Mouse (Mus musculus) thymus, postnatal 0 days (tissue): ENCODE data around the gene Trmt10a. TPM values are rescaled to one million over a fixed set of nuclear protein-coding genes. Genes with fewer than 3 reads are reported as not detected.
"Not testable (repeated sequence)": the region's sequence is repeated elsewhere in the genome, so short reads cannot be mapped to it uniquely, and the experiment has no call there.

Source experiments
- DNase-seq: peaks from one replicate; pipeline ENCODE4 v3.0.0-alpha.2; 2015; ENCODE audit warnings: low spot score
- polyA plus RNA-seq: library from polyadenylated mRNA; unstranded; fragments of >200 nt; fragmentation: Nextera tagmentation; extraction: Ambion mirVana; gene quantifications from 2 replicates; pipeline ENCODE4 v1.2.1, GENCODE M21; 2015

The Trmt10a gene
- polyA plus RNA-seq, 1 experiment from 2014 or later, result 9.5 TPM

DNA sequence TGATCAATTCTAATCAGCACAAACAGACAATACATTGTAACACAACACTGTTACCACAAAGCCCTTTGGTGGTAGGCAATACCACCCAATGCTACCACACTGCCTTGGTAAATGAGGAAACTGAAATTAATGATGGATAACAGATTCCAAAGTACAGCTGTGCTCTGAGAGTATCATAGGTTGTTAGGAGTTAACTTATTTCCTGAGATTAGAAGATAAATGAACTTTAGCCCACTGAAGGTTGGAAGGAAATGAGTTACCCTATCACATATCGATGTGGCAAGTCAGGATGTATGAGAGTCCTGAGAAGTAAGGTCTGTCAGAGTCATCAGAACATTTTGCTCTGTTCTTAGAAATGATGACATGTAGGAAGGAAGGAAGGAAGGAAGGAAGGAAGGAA, 8.7 kb upstream of the Trmt10a start:
- no peak for DNase-seq

DNA sequence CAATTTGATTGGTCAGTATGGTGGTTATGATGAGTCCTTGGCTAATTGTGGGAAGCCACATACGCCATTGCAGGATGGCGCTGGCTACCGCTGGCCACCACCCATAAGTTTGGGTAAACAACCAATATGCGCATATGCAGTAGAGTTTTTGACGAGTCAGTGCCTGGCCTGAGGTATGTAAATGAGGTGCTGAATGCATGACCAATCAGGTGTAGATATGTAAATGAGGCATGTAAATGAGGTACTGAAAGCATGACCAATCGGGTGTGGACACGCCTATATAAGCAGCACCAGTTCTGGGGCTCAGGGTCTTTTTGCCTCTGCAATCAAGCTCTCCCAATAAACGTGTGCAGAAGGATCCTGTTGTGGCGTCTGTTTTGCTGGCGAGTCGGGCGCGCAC, 5.1 kb upstream of the Trmt10a start:
- not testable (repeated sequence) for DNase-seq

DNA sequence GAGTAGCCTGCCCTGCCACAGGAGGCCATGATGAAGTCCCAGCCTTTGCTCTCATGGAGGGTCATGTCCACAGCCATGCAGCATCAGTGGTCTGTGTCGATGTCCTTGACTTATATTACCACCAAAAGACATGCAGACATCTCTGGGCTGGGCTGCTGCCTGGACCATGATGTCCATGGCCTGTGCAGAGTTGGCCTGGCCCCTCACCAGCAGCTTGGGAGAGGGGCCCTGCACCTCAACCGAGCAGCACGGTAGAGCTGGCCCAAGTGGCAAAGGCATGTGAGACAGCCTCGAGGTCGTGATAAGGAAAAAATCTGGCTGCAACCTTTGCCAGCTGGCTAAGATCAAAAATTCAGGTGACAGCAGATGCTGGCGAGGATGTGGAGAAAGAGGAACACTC, 3.6 kb upstream of the Trmt10a start:
- no peak for DNase-seq

DNA sequence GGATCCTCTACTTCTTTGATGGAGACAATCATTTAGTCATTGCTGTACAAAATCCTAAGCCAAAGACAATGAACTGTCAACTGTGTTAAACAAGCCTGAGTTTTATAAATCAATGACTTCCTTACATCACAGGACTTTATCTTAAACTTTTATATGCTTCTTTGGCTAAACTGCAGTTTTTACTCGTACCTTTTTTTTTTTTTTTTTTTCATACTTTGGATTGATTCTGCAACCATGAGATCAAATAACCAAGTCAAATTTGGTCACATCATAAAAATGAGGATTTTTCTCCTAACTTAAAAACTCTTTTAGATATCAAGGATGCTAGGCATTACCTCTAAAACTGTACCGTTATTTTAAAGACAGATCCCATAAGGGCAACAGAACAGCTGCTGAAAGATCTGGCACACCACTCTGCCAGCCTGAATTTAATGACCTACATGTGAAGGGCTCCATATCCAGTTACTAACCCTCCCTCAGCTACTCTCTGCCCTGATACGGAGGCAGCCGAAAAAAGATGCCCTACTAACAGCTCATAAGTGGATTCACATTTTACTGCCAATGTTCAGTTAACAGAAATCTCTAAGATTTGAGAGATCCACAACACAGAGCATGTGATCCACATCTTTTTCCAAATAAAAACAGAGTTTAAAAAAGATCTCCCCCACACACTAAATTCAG, 1.1 kb upstream of the Trmt10a start:
- no peak for DNase-seq

DNA sequence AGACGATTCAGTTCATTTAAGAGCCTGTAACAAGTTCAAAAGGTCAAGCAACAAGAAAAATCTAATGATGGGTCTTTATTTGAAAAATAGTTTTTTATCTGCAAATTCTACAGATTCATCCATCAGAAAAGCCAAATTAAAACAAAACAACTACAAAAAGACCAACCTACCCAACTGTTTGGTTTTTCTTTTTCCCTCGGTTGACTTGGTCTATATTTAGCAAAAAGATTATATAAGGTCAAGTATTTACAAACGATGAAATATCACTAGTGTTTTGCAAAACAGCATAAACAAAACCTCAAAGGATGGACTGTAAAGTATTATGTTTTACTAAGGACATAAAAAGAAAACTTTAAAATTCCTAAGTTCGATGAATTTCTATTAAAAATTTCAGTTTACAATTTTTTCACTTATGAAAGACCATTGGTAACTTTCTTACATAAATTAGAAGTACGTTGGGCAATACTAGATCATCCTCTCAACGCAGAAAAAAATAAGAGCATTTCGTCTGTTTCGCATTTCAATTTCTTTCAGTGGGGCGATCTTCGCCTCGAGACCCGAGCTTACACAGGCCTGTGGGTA, 424 bp upstream of the Trmt10a start:
- no peak for DNase-seq

DNA sequence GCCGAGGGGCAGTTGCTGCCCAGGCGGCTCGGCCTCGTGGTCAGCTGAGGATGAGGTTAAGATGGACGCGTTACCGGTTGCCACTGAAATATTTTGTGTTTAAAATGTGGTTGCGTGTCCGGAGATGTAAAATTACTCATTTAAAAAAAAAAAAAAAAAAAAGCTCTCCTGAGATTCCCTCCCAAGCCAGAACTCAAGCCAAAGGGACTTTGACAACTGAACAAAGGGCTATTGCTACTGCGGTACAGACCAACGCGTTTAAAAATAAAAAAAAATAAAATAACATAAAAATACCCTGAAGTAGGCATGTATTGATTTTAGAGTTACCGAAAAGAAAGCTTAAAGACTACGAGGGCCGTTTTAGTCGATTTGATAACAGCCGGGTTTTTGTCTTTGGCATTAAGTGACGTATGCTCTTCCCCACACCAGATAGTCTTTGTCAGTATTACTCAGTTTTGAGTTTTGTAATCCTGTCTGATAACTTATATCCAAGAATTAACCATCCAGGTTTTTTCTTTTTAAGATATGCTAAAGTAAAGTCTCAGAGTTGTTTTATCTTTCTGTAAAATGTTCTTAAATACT, 903 bp downstream of the Trmt10a start:
- peak; percentile 37 for DNase-seq

DNA sequence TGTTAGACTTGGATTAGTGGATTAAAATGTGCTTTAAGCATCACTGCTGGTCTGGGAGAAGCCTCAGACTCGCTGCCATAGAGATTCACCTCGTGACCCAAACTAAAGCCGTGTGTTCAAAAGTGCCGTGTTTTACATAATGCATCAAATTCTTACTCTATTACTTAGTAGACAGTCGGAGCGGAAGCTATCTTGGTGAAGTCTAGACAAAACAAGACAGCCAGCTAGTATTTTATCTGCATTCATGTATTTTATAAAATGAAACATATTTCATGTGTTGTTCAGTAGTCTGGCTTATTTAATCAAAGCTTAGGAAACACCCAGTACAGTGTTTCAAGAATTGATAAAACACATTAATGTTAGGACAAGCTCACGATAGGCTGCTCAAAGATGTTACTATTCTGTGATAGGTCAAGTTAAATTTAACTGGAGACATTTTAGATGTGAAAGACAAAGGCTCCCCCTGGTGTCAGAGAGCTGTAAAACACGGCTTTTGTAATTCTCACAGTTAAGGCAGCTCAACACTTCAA, 1.5 kb downstream of the Trmt10a start, which contains the start of gene Mttp:
TSS of gene Mttp (minus strand) at position 327 of the 530 bp plus-strand sequence.
- peak; percentile 88 for DNase-seq

DNA sequence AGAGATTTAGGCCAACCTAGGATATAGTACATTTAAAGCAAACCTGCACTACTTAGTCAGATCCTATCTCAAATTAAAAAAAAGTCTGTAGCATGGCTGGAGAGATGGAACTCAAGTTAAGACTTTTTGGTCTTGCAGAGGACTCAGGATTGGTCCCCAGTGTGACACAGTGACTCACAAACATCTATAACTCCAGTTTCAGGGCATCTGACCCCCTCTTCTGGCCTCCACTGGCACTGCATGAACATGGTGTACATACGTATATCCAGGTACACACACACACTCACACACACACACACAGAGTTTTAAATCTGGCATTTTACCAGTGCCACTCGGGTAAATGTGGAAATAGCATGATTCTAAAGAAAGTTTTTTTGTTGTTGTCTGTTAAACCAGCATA, 5.6 kb downstream of the Trmt10a start:
- peak; percentile 19 for DNase-seq

DNA sequence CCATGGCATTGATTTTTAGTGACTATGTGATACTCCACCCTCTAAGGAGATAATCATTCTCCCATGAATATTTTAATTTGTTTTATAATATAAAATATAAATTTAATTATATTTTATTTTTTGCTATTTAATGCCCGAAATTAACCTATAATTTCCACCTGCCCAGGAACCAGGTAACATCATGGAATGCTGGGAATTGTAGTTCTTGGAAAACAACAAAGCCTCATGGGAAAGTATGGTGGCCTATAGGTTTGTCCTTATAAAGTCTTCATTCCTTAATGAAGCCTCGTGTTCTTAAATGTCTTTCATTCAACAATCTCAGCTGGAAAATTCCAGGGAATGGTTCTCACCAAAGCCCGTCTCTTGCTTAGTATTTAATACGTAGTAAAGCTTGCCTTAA, 11.8 kb downstream of the Trmt10a start:
- no peak for DNase-seq

DNA sequence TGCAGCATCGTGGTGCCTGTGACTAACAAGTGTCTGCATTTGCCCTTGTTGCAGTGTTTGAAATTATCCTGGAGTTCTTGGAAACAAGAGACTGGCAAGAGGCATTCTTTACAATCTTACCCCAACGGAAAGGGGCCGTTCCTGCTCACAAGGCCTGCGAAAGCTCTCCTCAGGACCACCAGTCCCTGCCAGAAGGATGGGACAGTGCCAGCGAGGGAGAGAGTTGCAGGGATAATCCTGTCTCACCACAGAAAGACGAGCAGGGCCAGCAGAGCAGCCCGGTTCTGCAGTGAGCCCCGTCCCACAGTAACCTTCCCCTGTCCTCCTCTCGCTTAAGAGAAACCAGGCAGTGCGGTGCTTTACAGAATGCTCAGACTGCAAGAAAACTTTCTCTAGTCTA, 13.4 kb downstream of the Trmt10a start:
- no peak for DNase-seq

DNA sequence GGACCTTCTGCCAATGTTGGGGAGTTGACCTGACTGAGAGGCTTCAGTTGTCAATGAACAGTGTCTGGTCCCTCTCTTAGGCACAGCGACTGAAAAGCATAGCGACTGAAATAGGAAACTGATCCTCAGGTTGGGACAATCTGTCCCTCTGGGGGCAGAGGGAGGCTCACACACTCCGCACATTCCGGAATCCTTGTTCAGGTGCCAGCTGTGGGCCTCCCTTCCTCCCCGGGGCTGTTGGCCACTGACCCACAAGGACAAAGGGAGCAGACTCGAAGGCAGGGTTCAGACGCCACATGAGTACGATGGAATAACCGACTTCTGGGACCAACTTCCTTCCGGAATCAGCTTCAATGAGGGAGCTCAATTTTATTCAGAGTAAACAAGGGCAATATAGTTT, 18.4 kb downstream of the Trmt10a start:
- no peak for DNase-seq

DNA sequence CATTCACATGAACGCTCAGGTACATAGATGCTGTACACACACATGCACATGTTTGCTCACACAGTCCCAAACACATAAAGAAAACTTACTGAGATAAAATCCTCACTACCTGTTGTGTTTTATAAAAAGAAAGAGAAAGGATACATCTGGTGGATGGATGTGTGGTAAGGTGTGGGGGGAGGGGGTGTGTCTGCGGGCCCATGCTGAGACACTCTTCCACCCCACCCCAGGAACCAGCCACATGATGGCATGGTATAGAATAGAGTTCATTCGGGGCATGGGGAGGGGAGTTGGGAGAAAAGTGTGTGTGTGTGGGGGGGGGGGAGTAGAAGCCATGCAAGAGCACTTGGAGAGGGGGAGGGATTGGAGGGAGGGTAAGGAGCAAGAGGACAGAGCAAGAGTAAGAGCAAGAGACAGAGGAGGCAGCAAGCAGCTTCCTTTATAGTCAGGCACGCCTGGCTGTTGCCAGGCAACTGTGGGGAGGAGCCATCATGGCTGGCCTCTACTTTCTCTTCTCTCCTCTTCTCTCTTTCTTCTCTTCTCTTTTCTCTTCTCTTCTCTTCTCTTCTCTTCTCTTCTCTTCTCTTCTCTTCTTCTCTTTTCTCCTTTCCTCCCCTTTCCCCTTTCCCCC, 19.4 kb downstream of the Trmt10a start:
- DNase-seq, result no peak

DNA sequence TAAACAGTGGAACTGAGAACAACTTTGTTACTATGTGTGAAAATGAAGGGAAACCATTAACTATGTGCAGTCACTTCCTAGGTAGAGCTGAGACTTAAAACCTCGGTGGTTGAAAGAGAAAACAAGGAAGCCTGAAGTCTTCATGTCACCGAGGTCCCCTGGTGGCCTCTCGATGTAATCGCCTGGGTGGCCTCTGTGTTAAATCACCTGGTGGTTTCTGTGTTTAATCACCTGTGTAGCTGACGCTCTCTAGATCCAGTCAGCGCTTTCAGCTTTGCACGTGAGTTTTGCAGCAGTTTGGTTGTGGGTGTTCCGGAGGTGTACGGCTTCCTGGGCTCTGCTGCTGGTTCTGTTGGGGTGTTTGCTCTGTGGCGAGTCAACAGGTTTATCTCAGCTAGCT, 30.0 kb downstream of the Trmt10a start:
- peak; percentile 21 for DNase-seq

DNA sequence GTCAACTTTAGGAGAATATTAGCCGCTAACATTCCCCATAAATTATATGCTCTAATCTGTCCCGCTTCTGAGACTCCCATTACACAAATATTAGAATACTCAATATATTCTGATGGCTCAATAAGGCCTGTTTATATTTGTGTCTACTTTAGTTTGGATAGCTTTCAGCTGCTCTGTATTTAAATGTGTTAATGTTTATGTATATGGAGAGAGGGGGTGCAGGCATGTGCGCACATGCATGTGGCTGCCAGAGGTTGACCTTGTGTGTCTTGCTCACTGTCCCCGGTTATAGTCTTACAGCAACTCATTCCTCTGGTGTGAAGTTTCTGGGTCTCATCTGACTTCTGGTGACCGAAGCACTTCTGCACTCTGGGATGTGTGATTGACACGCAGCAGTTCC, 32.3 kb downstream of the Trmt10a start:
- no peak for DNase-seq

DNA sequence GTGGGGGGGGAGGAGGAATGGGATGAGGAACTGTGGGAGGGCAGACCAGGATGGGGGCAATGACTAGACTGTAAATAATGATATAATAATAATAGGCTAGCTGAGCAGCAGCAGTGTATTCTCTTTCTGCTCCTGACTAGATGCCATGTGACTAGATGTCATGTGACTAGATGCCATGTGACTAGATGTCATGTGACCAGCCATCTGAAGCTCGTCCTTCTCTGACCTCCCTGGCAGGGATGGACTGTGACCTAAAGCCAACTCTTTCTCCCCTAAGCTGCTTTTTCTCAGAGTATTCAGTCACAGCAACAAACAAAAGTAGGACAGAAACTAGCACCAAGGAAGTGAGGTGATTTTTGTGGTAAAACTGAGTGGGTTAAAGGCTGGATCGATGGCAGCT, 38.8 kb downstream of the Trmt10a start:
- no peak for DNase-seq

DNA sequence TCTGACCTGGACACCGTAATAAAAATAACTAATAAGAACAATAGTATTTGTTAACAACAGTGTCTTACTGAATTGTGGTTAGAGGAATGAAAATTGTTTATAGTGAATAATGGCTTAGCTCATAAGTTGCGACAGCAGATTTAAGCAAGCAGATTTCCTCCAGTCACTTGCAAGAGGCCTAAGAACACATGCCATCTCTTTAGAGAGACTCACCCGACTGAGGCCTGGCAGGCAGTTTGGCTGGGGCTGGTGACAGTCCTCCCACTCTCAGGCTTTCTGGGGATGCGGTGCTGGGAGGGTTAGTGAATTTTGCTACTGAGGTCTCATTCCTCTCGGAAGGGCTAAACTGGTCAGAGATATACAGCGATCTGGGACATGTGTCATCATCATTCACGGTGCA, 40.1 kb downstream of the Trmt10a start:
- DNase-seq, result no peak

DNA sequence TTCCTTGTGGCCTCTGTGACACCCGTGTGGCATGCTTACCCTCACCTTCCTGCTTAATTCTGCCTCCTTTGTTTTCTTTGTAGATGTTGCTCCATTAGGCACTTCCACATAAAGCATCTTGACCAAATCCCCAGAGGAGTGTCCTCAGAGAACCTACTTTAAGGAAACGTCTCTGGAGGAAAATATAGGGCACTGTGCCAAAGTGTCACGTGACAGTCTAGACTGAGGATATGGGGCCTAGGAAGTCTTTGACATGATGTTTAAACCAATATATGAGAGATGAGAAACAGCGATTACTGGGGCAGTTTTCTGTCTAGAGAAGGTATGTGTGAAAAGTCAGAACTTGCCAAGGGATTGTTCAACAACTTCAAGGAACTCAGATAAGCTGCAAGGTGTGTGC, 42.0 kb downstream of the Trmt10a start:
- DNase-seq, result no peak

DNA sequence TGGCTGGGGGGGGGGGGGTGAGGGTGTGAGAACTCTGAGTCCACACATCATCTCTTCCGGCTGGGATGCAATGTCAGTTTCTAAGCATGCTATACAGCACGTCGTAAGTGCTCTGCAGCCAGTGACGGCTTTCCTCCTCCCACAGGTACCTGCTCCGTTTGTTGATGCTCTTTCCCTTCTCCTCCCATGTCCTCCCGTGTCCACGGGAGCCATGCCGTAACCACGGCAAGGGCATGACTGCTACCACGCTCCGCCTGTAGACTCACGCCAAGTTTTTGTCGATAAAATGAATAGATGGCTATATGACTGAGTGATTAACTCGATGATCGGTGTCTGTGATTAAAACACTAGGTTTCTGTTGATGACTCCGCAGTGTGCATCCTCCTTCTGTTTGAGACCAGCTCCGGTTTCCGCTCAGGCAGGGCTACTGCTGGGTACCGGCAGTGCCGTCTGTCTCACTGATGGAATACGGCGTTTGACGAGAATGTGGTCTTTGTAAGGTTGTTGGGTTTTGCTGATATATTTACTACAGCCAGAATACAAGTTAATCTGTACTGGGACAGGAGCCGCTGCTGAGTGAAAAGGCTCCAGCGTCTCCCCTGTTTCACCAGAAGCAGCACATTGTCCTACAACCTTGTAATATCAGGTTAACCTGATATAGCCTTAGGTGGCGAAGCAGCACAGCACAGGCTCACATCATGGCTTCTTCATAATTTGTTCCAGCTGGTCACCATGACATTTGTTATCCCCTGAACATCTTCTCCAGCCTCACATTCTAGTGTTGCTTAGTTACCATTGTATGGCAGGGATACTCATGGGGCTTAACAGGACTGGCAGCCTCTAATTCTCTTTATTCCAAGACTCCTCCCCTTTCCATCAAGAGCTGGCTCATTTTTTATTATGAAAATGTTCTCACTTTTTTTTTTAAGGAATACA, 43.0 kb downstream of the Trmt10a start:
- DNase-seq, result no peak

DNA sequence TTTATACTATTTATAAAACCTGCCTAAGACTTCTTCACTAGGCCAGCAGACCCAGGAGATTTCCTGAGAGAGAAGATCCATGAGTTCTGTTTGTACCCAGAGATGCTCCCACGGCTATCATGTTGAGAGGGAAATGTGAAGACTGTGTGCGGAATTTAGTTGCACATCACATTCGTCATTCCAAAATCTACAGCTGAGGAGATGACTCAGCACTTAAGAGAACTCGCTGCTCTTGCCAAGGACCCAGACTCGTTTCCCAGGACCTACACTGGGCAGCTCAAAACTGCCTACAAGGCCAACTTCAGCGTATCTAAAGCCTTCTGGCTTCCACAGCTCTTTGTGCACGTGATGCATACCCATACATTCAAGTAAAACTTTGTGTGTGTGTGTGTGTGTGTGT, 49.0 kb downstream of the Trmt10a start:
- no peak for DNase-seq

DNA sequence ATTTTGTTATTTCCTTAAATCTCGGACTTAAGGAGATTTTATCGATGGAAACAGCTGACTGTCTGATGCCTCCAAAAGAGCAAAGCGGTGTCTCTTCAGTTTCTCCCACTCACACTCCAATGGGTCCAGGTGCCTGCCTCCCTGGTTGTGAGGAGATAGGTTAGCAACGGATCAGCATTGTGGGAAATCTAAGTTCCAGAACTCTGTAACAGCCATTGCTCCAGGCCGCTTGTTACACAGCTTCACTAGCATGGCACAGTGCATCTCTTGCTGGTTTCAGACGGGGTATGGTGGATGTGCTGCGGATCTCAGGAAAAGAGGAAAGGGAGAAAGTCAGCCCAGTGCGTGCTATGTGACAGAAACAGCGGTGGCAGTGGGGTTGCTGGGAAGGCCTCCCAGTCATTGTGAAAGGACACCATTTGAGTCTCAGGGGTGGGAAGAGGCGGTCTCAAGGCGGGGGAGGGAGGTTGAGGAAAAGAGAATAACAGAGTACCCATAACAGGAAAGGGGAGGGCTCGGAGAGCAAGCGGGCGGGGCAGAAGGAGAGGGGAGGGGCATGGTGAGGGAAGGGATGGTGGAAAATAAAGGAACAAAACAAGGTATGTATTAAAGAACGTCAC, 50.5 kb downstream of the Trmt10a start, which contains the start of gene 4930579F01Rik:
TSS of gene 4930579F01Rik (minus strand) at position 143 of the 620 bp plus-strand sequence.
- DNase-seq, result no peak

DNA sequence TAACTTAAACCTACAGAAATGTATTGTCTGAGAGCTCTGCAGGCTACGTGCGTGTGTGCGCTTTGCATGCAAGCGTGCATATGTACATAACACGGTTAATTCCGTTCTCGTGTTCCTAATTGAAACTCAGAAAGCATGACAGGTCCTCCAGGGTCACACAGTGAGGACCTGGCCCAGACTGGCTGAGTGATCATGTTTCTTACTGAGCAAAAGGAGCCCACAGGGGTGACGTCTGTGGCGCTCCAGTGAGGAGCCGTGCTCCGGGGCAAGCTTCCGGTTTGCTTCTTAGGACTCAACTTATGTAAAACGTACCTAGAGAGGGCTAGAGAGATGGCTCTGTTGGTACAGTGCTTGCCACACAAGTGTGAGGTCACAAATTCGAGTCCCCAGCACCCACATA, 53.8 kb downstream of the Trmt10a start:
- DNase-seq, result no peak
